Mouse (Mus musculus) large intestine, adult 2 months (tissue): ENCODE measurements around the gene Ints11. TPM values are rescaled to one million over a fixed set of nuclear protein-coding genes. Genes with fewer than 3 reads are reported as not detected.

Source experiments
- DNase-seq: peaks from one replicate; pipeline ENCODE4 v3.0.0-alpha.2; 2012; ENCODE audit warnings: low read depth, low spot score
- WGBS: fragments of 180-500 bp; shearing (Covaris S2); methylation state at CpG from one replicate; pipeline ENCODE4 v1.1.7; 2018; 5-methylcytosine and 5-hydroxymethylcytosine counted together
- polyA plus RNA-seq: library from polyadenylated mRNA; depleted of rRNA; stranded (reverse); fragments of >200 nt; gene quantifications from 2 replicates; pipeline ENCODE4 v1.2.3, GENCODE M21; 2012; rRNA removed

Gene Ints11
- polyA plus RNA-seq, 1 experiment: 36.7 TPM

- 86% methylated on average over 4 of the region's 4 CpGs for WGBS
Measured at GRCm38 (mm10) chr4:155908751-155909150, 39.4 kb downstream of the Ints11 start.

GRCm38 (mm10) chr4:155932031-155932430 is 62.7 kb downstream of the Ints11 start:
- DNase-seq: no peak
- 54% methylated on average over 1 of the region's 1 CpGs for WGBS

More at GRCm38 (mm10) chr4:155908751-155909150, 39.4 kb downstream of the Ints11 start:
- no peak for DNase-seq

Other genes with a start within 250 kb of the Ints11 start
- 43.3 and 43.8 TPM in 2 replicates for gene Cdk11b, start 244.7 kb upstream of the Ints11 start, polyA plus RNA-seq
- not detected in 2 replicates for gene Gm10563, start 224.1 kb upstream of the Ints11 start, polyA plus RNA-seq
- gene Mmp23, start 216.2 kb upstream of the Ints11 start, polyA plus RNA-seq: 19.6 and 19.7 TPM in 2 replicates
- gene Mib2, start 200.3 kb upstream of the Ints11 start, polyA plus RNA-seq: 36.6 and 47.6 TPM in 2 replicates
- 10.1 and 12.2 TPM in 2 replicates for gene Fndc10, start 175.2 kb upstream of the Ints11 start, polyA plus RNA-seq
- gene Ssu72, start 164.7 kb upstream of the Ints11 start, polyA plus RNA-seq: 125 and 153 TPM in 2 replicates
- 0.40 and 0.51 TPM in 2 replicates for gene Tmem240, start 134.7 kb upstream of the Ints11 start, polyA plus RNA-seq
- 78.3 and 91.6 TPM in 2 replicates for gene Atad3a, start 108.5 kb upstream of the Ints11 start, polyA plus RNA-seq
- gene Vwa1, start 94.8 kb upstream of the Ints11 start, polyA plus RNA-seq: 10.6 and 36.8 TPM in 2 replicates
- 0.55 and 1.2 TPM in 2 replicates for gene Tmem88b, start 83.7 kb upstream of the Ints11 start, polyA plus RNA-seq
- not detected in 2 replicates for gene Ankrd65, start 79.1 kb upstream of the Ints11 start, polyA plus RNA-seq
- gene Mrpl20, start 66.7 kb upstream of the Ints11 start, polyA plus RNA-seq: 73.4 and 84.4 TPM in 2 replicates
- gene Ccnl2, start 57.1 kb upstream of the Ints11 start, polyA plus RNA-seq: 45.9 and 63.9 TPM in 2 replicates
- 123 and 143 TPM in 2 replicates for gene Aurkaip1, start 38.3 kb upstream of the Ints11 start, polyA plus RNA-seq
- gene Mxra8, start 29.9 kb upstream of the Ints11 start, polyA plus RNA-seq: 55.5 and 69.3 TPM in 2 replicates
- 73.8 and 106 TPM in 2 replicates for gene Dvl1, start 22.1 kb upstream of the Ints11 start, polyA plus RNA-seq
- 1.3 and 1.9 TPM in 2 replicates for gene Tas1r3, start 6.2 kb upstream of the Ints11 start, polyA plus RNA-seq
- gene Cptp, start 106 bp upstream of the Ints11 start, polyA plus RNA-seq: 51.3 and 55.5 TPM in 2 replicates
- gene Pusl1, start 22.2 kb downstream of the Ints11 start, polyA plus RNA-seq: 31.4 and 39.4 TPM in 2 replicates
- 9.5 and 16.3 TPM in 2 replicates for gene Acap3, start 22.3 kb downstream of the Ints11 start, polyA plus RNA-seq
- 77.4 and 92.8 TPM in 2 replicates for gene Ube2j2, start 74.3 kb downstream of the Ints11 start, polyA plus RNA-seq
- gene C1qtnf12, start 92.8 kb downstream of the Ints11 start, polyA plus RNA-seq: 77.0 and 151 TPM in 2 replicates
- 5.9 and 6.0 TPM in 2 replicates for gene B3galt6, start 123.1 kb downstream of the Ints11 start, polyA plus RNA-seq
- gene Sdf4, start 123.3 kb downstream of the Ints11 start, polyA plus RNA-seq: 77.4 and 77.7 TPM in 2 replicates
- 7.4 and 8.8 TPM in 2 replicates for gene Tnfrsf4, start 144.3 kb downstream of the Ints11 start, polyA plus RNA-seq
- gene Tnfrsf18, start 156.6 kb downstream of the Ints11 start, polyA plus RNA-seq: 5.9 and 6.6 TPM in 2 replicates
- 6.6 and 9.2 TPM in 2 replicates for gene Ttll10, start 189.9 kb downstream of the Ints11 start, polyA plus RNA-seq
- gene 9430015G10Rik, start 240.4 kb downstream of the Ints11 start, polyA plus RNA-seq: 17.1 and 21.9 TPM in 2 replicates